Mouse (Mus musculus): ENCODE data around the gene Tmem38b.

DNA sequence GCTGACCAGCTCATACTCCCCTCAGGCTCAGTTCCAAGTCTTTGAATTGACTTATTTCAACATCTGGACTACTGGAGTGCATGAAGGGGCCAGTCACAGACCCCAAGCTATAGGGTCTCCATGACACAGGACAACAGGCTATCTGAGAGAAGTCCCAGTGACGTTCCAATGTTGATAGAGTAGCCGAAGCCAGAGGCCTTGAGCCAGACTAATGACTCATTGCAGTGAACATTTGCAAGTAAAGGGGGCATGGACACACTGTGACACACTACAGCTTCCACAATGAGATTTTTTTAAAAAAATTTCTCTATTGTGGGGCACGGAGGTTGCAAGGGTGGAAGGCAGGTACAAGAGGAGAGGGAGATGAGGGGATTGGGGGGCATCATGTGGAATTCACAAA lies 81.2 kb downstream of the Tmem38b start:
- no peak for TF ChIP-seq CTCF (IDR thresholded peaks at IDR 0.05; ENCODE audit: insufficient read depth, low read depth, low read length)
- no peak for TF ChIP-seq POLR2A (IDR thresholded peaks at IDR 0.05; ENCODE audit: insufficient read depth, low read depth, low read length)

Measured in olfactory bulb, adult 2 months (tissue).